Mouse (Mus musculus) embryonic fibroblast, embryonic 13.5 days (primary cell): ENCODE data around the gene 6430571L13Rik.

Source experiments
- CTCF ChIP-seq: IDR thresholded peaks from 2 replicates; pipeline ENCODE4 v1.5.1; 2011; ENCODE audit warnings: mild to moderate bottlenecking, control low read depth, low read length, moderate library complexity, borderline replicate concordance; ENCODE audit not compliant: insufficient read depth
- POLR2A ChIP-seq: IDR thresholded peaks from 2 replicates; pipeline ENCODE4 v1.6.1; 2011; ENCODE audit warnings: low read depth, mild to moderate bottlenecking, control low read depth, low read length, moderate library complexity

DNA sequence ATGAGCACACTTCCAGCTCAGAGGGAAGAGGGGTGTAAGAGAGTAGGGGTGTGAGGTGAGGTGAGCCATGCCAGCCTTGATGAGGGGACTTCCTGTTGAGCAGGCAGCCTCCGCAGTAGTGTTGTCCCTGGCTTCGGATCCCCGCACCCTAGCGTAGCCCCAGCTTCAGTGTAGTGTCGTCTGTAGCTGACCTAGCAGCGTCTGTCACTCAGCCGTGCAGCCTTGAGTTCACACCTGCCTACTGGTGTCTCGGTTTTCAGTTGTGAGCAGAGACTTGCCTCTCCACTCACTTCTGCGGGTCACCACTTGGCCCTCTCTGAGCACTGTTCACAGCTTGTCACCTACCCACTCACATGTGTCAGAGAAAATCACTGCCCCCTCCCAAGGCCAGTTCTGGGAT is 31.2 kb upstream of the 6430571L13Rik start:
- TF ChIP-seq CTCF, result no peak
- TF ChIP-seq POLR2A, result no peak
